In genomic region chr5:75921730-75922387, GRCm38 (mm10) we compare ENCODE assay signal across 14 mouse cellular contexts. TPM values are rescaled to one million over a fixed set of nuclear protein-coding genes. Genes with fewer than 3 reads are reported as not detected.
DNase-seq lines count a peak whose midpoint lies in the region; ATAC-seq lines count a peak whose summit lies in the region.
"Had no signal": no experiment of that assay in that cellular context is flagged by ENCODE, and none has a peak within 500 bp of the region (broad histone marks: within the 10 kb centered on the region; RNA-seq: fewer than 3 reads in every experiment).

No protein-coding gene starts in this region.

- H3K9me3 ChIP-seq in hindbrain, embryonic 10.5 days = no peaks in the 10 kb centered on the region
- H3K9me3 ChIP-seq in hindbrain, embryonic 11.5 days (ENCODE audit: control insufficient read depth, low read length) = no peaks in the 10 kb centered on the region
- no peaks in the 10 kb centered on the region for H3K9me3 ChIP-seq in midbrain, embryonic 11.5 days (ENCODE audit: control insufficient read depth, low read length)
- no peaks in the 10 kb centered on the region for H3K9me3 ChIP-seq in midbrain, embryonic 16.5 days (replicated peaks; ENCODE audit: control insufficient read depth, low read length, poor library complexity, severe bottlenecking)
- H3K9me3 ChIP-seq: embryonic facial prominence, embryonic 15.5 days; limb, embryonic 15.5 days; midbrain, embryonic 15.5 days; neural tube, embryonic 13.5 days had no signal

- 0 out of 2 replicates have a peak overlapping the region, but pooled peaks have one; percentile 29 for H3K27ac ChIP-seq in hindbrain, embryonic 10.5 days
- no peak overlapping the region for H3K27ac ChIP-seq in hindbrain, embryonic 11.5 days (ENCODE audit: low read depth, low read length)
- H3K27ac ChIP-seq in midbrain, embryonic 11.5 days (ENCODE audit: low read depth, low read length) = no peak overlapping the region
- no peak overlapping the region for H3K27ac ChIP-seq in midbrain, embryonic 16.5 days (ENCODE audit: low read length)
- 0 out of 2 replicates have a peak overlapping the region, but pooled peaks have one; percentile 87 for H3K27ac ChIP-seq in macrophage
- H3K27ac ChIP-seq: embryonic facial prominence, embryonic 15.5 days; limb, embryonic 15.5 days; midbrain, embryonic 15.5 days; neural tube, embryonic 13.5 days had no signal

- no peak for ATAC-seq in hindbrain, embryonic 11.5 days (ENCODE audit: low FRiP score)
- no peak for ATAC-seq in midbrain, embryonic 11.5 days (ENCODE audit: low FRiP score)
- no peak for ATAC-seq in midbrain, embryonic 16.5 days
- ATAC-seq: midbrain, embryonic 15.5 days had no signal

- 76% methylated on average over 12 of the region's 12 CpGs for WGBS in hindbrain, embryonic 10.5 days
- WGBS in hindbrain, embryonic 11.5 days = 71% methylated on average over 12 of the region's 12 CpGs
- WGBS in midbrain, embryonic 11.5 days = 81% methylated on average over 12 of the region's 12 CpGs
- WGBS in midbrain, embryonic 16.5 days = 75% methylated on average over 12 of the region's 12 CpGs
- WGBS in macrophage (ENCODE audit: missing documents) = 70% methylated on average over 9 of the region's 12 CpGs

- no peaks in the 10 kb centered on the region for H3K27me3 ChIP-seq in hindbrain, embryonic 10.5 days (ENCODE audit: insufficient read depth, poor library complexity, severe bottlenecking)
- no peaks in the 10 kb centered on the region for H3K27me3 ChIP-seq in hindbrain, embryonic 11.5 days (ENCODE audit: control insufficient read depth, insufficient read depth, low read length)
- no peaks in the 10 kb centered on the region for H3K27me3 ChIP-seq in midbrain, embryonic 11.5 days (ENCODE audit: control insufficient read depth, insufficient read depth, low read length)
- H3K27me3 ChIP-seq in midbrain, embryonic 16.5 days (ENCODE audit: control insufficient read depth, insufficient read depth, low read depth, low read length) = no peaks in the 10 kb centered on the region
- H3K27me3 ChIP-seq: embryonic facial prominence, embryonic 15.5 days; limb, embryonic 15.5 days; midbrain, embryonic 15.5 days; neural tube, embryonic 13.5 days had no signal

- H3K79me2 ChIP-seq in macrophage (ENCODE audit: inconsistent target) = no peaks in the 10 kb centered on the region

- H3K4me3 ChIP-seq in hindbrain, embryonic 10.5 days = no peak overlapping the region
- no peak overlapping the region for H3K4me3 ChIP-seq in hindbrain, embryonic 11.5 days (ENCODE audit: low read depth, low read length)
- no peak overlapping the region for H3K4me3 ChIP-seq in midbrain, embryonic 11.5 days (ENCODE audit: low read depth, low read length)
- H3K4me3 ChIP-seq in midbrain, embryonic 16.5 days (ENCODE audit: low read depth, low read length) = no peak overlapping the region
- no peak overlapping the region for H3K4me3 ChIP-seq in macrophage (ENCODE audit: inconsistent target)
- H3K4me3 ChIP-seq: embryonic facial prominence, embryonic 15.5 days; limb, embryonic 15.5 days; midbrain, embryonic 15.5 days; neural tube, embryonic 13.5 days had no signal

- no peak overlapping the region for H3K9ac ChIP-seq in hindbrain, embryonic 11.5 days (ENCODE audit: low read depth, low read length)
- no peak overlapping the region for H3K9ac ChIP-seq in midbrain, embryonic 11.5 days (ENCODE audit: low read length)
- no peak overlapping the region for H3K9ac ChIP-seq in midbrain, embryonic 16.5 days (ENCODE audit: low read depth, low read length)
- H3K9ac ChIP-seq: embryonic facial prominence, embryonic 15.5 days; limb, embryonic 15.5 days; midbrain, embryonic 15.5 days; neural tube, embryonic 13.5 days had no signal

- peaks cover 3% of the 10 kb centered on the region; the same call in 1 of the 2 replicates for H3K4me1 ChIP-seq in hindbrain, embryonic 10.5 days (replicated peaks)
- no peaks in the 10 kb centered on the region for H3K4me1 ChIP-seq in hindbrain, embryonic 11.5 days (replicated peaks; ENCODE audit: control insufficient read depth, insufficient read depth, low read length)
- H3K4me1 ChIP-seq in midbrain, embryonic 11.5 days (ENCODE audit: control insufficient read depth, insufficient read depth, low read length) = no peaks in the 10 kb centered on the region
- H3K4me1 ChIP-seq in midbrain, embryonic 16.5 days (ENCODE audit: control insufficient read depth, insufficient read depth, low read length) = no peaks in the 10 kb centered on the region
- H3K4me1 ChIP-seq: embryonic facial prominence, embryonic 15.5 days; midbrain, embryonic 15.5 days had no signal

- DNase-seq in embryo, embryonic 10 days (ENCODE audit: low spot score) = peak; percentile 37
- DNase-seq in embryo, embryonic 11 days = no peak
- no peak for DNase-seq in hindbrain, embryonic 10.5 days (ENCODE audit: low spot score)
- DNase-seq in hindbrain, embryonic 11.5 days (ENCODE audit: low spot score) = no peak
- peak; percentile 60 for DNase-seq in midbrain, embryonic 11.5 days (ENCODE audit: low spot score, missing footprints)
- no peak for DNase-seq in layer of hippocampus, postnatal 10 days (ENCODE audit: low spot score in 2 of 2)
- DNase-seq: cerebellum, postnatal 14 days; thymus, adult 2 months had no signal

- no peak overlapping the region for H3K4me2 ChIP-seq in hindbrain, embryonic 11.5 days (replicated peaks; ENCODE audit: low read depth, low read length)
- H3K4me2 ChIP-seq in midbrain, embryonic 11.5 days = no peak overlapping the region
- no peak overlapping the region for H3K4me2 ChIP-seq in midbrain, embryonic 16.5 days (ENCODE audit: low read length)
- H3K4me2 ChIP-seq: embryonic facial prominence, embryonic 15.5 days; limb, embryonic 15.5 days; midbrain, embryonic 15.5 days; neural tube, embryonic 13.5 days had no signal

- no peaks in the 10 kb centered on the region for H3K36me3 ChIP-seq in hindbrain, embryonic 10.5 days
- H3K36me3 ChIP-seq in hindbrain, embryonic 11.5 days (ENCODE audit: control insufficient read depth, insufficient read depth, low read length) = no peaks in the 10 kb centered on the region
- no peaks in the 10 kb centered on the region for H3K36me3 ChIP-seq in midbrain, embryonic 11.5 days (ENCODE audit: control insufficient read depth, insufficient read depth, low read length)
- H3K36me3 ChIP-seq in midbrain, embryonic 16.5 days (ENCODE audit: control insufficient read depth, insufficient read depth, low read length) = no peaks in the 10 kb centered on the region
- H3K36me3 ChIP-seq in macrophage (ENCODE audit: inconsistent target) = no peaks in the 10 kb centered on the region
- H3K36me3 ChIP-seq: embryonic facial prominence, embryonic 15.5 days; limb, embryonic 15.5 days; midbrain, embryonic 15.5 days; neural tube, embryonic 13.5 days had no signal

RNA-seq across cellular contexts. Expression of gene Kdr, which starts 56.4 kb away (rescaled TPM):
- polyA plus RNA-seq in hindbrain, embryonic 10.5 days (2016; fragmentation: Nextera tagmentation; extraction: Ambion mirVana) = 25.8 and 26.3 TPM in 2 replicates
- 20.1 and 24.9 TPM in 2 replicates for polyA plus RNA-seq in hindbrain, embryonic 11.5 days (2014; fragmentation: Nextera tagmentation; extraction: Ambion mirVana)
- polyA plus RNA-seq in midbrain, embryonic 11.5 days (2014; fragmentation: Nextera tagmentation; extraction: Ambion mirVana) = 24.5 and 28.1 TPM in 2 replicates
- polyA plus RNA-seq in midbrain, embryonic 16.5 days (2015; fragmentation: Nextera tagmentation; extraction: Ambion mirVana) = 22.7 and 26.4 TPM in 2 replicates
- total RNA-seq in macrophage (2018; cell fraction: chromatin; rRNA removed) = 10 to 100 TPM in 12 of 26 experiments, 1 to 10 TPM in 14; 3.9 to 24.2 (median 9.2) TPM
- 10 to 100 TPM in 18 of 26 experiments, 1 to 10 TPM in 8; 6.7 to 33.5 (median 11.3) TPM for total RNA-seq in macrophage (2018; cell fraction: cytosol; rRNA removed)
- total RNA-seq in macrophage (2018; cell fraction: nucleus; rRNA removed) = 10 to 100 TPM; 14.2 to 74.0 (median 24.9) TPM
- polyA plus RNA-seq in macrophage (2018) = 4.9 to 13.8 TPM (median 5.8 TPM) in 3 replicates
- total RNA-seq in layer of hippocampus, postnatal 10 days (2021) = 10 to 100 TPM; 26.9 to 30.2 TPM

Comparison
In these comparisons a context has a peak if more than half of its experiments do, and no peak if none do; other contexts are left out.
1. DNase-seq: peak in embryo, embryonic 10 days (single experiment) and midbrain, embryonic 11.5 days (single experiment); none in embryo, embryonic 11 days (single experiment), hindbrain, embryonic 10.5 days (single experiment), hindbrain, embryonic 11.5 days (single experiment) and layer of hippocampus, postnatal 10 days (0 of 2).
2. H3K27ac ChIP-seq: peak in hindbrain, embryonic 10.5 days (single experiment) and macrophage (single experiment); none in hindbrain, embryonic 11.5 days (single experiment), midbrain, embryonic 11.5 days (single experiment) and midbrain, embryonic 16.5 days (single experiment).